Mouse (Mus musculus) midbrain, embryonic 12.5 days (tissue): ENCODE results near the gene Creg2. TPM values are rescaled to one million over a fixed set of nuclear protein-coding genes. Genes with fewer than 3 reads are reported as not detected.
"Not testable (repeated sequence)": the region's sequence is repeated elsewhere in the genome, so short reads cannot be mapped to it uniquely, and the experiment has no call there.

ENCODE experiments used
- ATAC-seq: fragments of 200-750 bp; cut with Nextera tagmentation; 2 replicates; pipeline ENCODE4 v1.8.0; 2017; ENCODE audit warnings: low read depth, moderate TSS enrichment, moderate library complexity; ENCODE audit not compliant: low FRiP score
- H3K27ac ChIP-seq: fragments of 300-500 bp; sonication (generic); replicated peaks from 2 replicates; pipeline ENCODE4 v1.5.1; 2016; ENCODE audit warnings: mild to moderate bottlenecking
- H3K27me3 ChIP-seq: fragments of 300-500 bp; sonication (generic); 2 replicates; pipeline ENCODE4 v1.6.1; 2016; ENCODE audit warnings: mild to moderate bottlenecking
- H3K36me3 ChIP-seq: fragments of 300-500 bp; sonication (generic); 2 replicates; pipeline ENCODE4 v1.6.1; 2016
- H3K4me1 ChIP-seq: fragments of 300-500 bp; sonication (generic); 2 replicates; pipeline ENCODE4 v1.6.1; 2016
- H3K4me2 ChIP-seq: fragments of 300-500 bp; sonication (generic); replicated peaks from 2 replicates; pipeline ENCODE4 v1.6.1; 2016; ENCODE audit warnings: mild to moderate bottlenecking, moderate library complexity
- H3K4me3 ChIP-seq: fragments of 300-500 bp; sonication (generic); 2 replicates; pipeline ENCODE4 v1.5.1; 2016; ENCODE audit warnings: mild to moderate bottlenecking
- H3K9ac ChIP-seq: fragments of 300-500 bp; sonication (generic); replicated peaks from 2 replicates; pipeline ENCODE4 v1.6.1; 2016; ENCODE audit warnings: mild to moderate bottlenecking, moderate library complexity
- H3K9me3 ChIP-seq: fragments of 300-500 bp; sonication (generic); 2 replicates; pipeline ENCODE4 v1.6.1; 2016; ENCODE audit warnings: mild to moderate bottlenecking
- WGBS: fragments of 180-500 bp; shearing (Covaris S2); methylation state at CpG from one replicate; pipeline ENCODE4 v1.1.7; 2016; 5-methylcytosine and 5-hydroxymethylcytosine counted together
- polyA plus RNA-seq: library from polyadenylated mRNA; unstranded; fragments of >200 nt; fragmentation: Nextera tagmentation; extraction: Ambion mirVana; gene quantifications from 2 replicates; pipeline ENCODE4 v1.2.1, GENCODE M21; 2016

Gene Creg2
- polyA plus RNA-seq, 1 experiment from 2014 or later, result 2.1 TPM

GRCm38 (mm10) chr1:39618524-39618923, 32.8 kb downstream of the Creg2 start:
- Histone ChIP-seq H3K9me3 (no peaks in the 10 kb centered on the region), H3K4me2 (no peak overlapping the region), H3K9ac (no peak overlapping the region), H3K27me3 (no peaks in the 10 kb centered on the region), H3K36me3 (no peaks in the 10 kb centered on the region), H3K4me1 (no peaks in the 10 kb centered on the region), H3K4me3 (no peak overlapping the region), H3K27ac (no peak overlapping the region)
- WGBS, result 37% methylated on average over 8 of the region's 8 CpGs
- no peak for ATAC-seq

GRCm38 (mm10) chr1:39615526-39615925, 35.7 kb downstream of the Creg2 start:
- H3K27ac ChIP-seq, result no peak overlapping the region
- H3K4me3 ChIP-seq, result no peak overlapping the region
- H3K4me2 ChIP-seq, result no peak overlapping the region
- WGBS, result 76% methylated on average over 6 of the region's 6 CpGs
- ATAC-seq, result no peak
- H3K9ac ChIP-seq, result no peak overlapping the region
- no peaks in the 10 kb centered on the region for H3K36me3 ChIP-seq
- H3K27me3 ChIP-seq, result no peaks in the 10 kb centered on the region
- 0 out of 2 replicates have a peak, but pooled peaks cover 2% of the 10 kb centered on the region for H3K4me1 ChIP-seq
- no peaks in the 10 kb centered on the region for H3K9me3 ChIP-seq

DNA sequence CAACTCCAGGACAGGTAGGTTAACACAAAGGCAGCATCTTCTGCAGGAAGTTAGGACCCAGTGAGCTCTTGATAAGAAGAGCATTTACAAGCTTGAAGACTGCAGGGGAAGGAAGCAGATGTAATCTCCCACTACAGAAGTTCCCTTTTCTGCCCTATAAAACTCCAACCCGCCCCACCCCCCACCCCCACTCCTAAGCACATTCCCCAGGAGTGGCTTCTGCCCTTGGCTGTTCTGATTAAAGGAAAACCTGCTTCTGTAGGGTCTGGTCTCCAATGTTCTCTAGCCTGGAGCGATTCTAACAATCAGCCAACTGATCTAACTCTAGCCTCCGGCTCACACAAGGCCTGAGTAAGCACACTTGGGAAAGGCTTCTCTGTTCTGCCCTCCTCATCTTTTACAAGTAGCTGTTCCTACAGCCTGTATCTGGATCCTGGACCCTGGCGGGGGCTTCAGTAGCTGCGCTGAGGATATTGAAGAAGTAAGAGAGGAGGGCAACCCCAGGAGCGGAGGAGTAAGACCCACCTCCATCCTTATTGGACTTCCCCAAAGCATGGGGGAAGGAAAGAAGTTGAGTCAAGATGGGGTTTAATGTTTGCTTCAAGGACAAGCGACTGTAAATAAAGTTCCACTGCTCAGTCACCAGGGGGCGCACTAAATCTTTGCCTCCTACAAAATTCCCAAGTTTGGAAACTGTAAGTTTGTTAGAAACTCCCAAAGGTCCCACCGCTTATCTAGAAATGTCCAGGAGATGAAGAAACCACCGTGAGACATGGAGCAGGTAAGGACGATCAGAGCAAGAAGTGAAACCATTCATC, 36.6 kb downstream of the Creg2 start:
- 0 out of 2 replicates have a peak, but pooled peaks cover 2% of the 10 kb centered on the region for H3K4me1 ChIP-seq
- H3K27ac ChIP-seq, result no peak overlapping the region
- no peaks in the 10 kb centered on the region for H3K9me3 ChIP-seq
- 30% methylated on average over 11 of the region's 11 CpGs for WGBS
- H3K36me3 ChIP-seq, result no peaks in the 10 kb centered on the region
- H3K9ac ChIP-seq, result no peak overlapping the region
- ATAC-seq, result no peak
- no peaks in the 10 kb centered on the region for H3K27me3 ChIP-seq
- H3K4me3 ChIP-seq, result no peak overlapping the region
- no peak overlapping the region for H3K4me2 ChIP-seq

- Histone ChIP-seq H3K36me3 (no peaks in the 10 kb centered on the region), H3K4me2 (no peak overlapping the region), H3K4me3 (no peak overlapping the region), H3K27me3 (no peaks in the 10 kb centered on the region), H3K9me3 (no peaks in the 10 kb centered on the region), H3K27ac (no peak overlapping the region), H3K9ac (no peak overlapping the region), H3K4me1 (0 out of 2 replicates have a peak, but pooled peaks cover 2% of the 10 kb centered on the region)
- 87% methylated on average over 3 of the region's 3 CpGs for WGBS
- ATAC-seq, result no peak
These were observed 38.2 kb downstream of the Creg2 start for GRCm38 (mm10) chr1:39613061-39613460.

DNA sequence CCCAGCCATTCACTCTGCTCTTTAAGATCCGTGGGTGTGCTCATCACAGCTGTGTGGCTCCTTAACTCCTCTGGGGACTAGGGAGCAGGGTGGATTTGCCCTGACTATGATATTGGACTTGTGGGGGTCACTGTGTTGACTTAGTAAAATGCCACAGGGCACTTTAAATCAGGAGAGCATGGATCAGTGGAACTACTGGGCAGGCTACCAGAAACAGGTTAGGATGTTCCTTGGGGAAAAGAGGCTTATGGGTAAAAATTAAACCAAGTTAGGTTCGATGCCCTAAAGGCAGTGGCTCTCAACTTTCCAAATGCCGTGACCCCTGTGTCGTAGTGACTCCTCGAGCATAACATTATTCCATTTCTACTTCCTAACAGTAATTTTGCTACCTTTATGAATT, 38.8 kb downstream of the Creg2 start:
- no peaks in the 10 kb centered on the region for H3K9me3 ChIP-seq
- no peak overlapping the region for H3K27ac ChIP-seq
- no peak overlapping the region for H3K4me3 ChIP-seq
- H3K4me2 ChIP-seq, result no peak overlapping the region
- H3K4me1 ChIP-seq, result 0 out of 2 replicates have a peak, but pooled peaks cover 2% of the 10 kb centered on the region
- 76% methylated on average over 5 of the region's 5 CpGs for WGBS
- no peak for ATAC-seq
- H3K9ac ChIP-seq, result no peak overlapping the region
- H3K27me3 ChIP-seq, result no peaks in the 10 kb centered on the region
- no peaks in the 10 kb centered on the region for H3K36me3 ChIP-seq

DNA sequence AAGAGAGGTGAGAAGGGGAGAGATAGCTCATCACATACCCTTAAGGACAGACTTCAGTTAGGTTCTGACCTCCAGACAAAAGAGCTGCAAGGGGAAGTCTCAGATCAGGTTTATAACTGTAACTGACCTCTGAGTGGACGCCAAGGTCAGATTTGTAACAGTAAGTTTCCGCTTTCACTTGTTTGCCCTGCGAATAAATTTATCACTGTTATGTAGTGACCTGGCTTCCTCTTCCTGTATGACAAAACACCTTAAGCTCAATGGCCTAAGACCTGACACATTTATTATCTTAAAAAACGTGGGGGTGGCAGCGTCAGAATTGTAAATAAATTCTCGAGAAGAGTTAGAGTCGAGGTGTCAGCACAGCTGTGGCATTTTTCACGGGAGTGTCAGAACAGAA, 42.7 kb downstream of the Creg2 start:
- Histone ChIP-seq H3K9me3 (no peaks in the 10 kb centered on the region), H3K4me1 (0 out of 2 replicates have a peak, but pooled peaks cover 2% of the 10 kb centered on the region), H3K4me2 (no peak overlapping the region), H3K4me3 (no peak overlapping the region), H3K27me3 (no peaks in the 10 kb centered on the region), H3K36me3 (no peaks in the 10 kb centered on the region), H3K9ac (no peak overlapping the region), H3K27ac (no peak overlapping the region)
- WGBS, result 78% methylated on average over 8 of the region's 8 CpGs
- ATAC-seq, result no peak

- H3K27me3 ChIP-seq, result no peaks in the 10 kb centered on the region
- ATAC-seq, result no peak
- no peak overlapping the region for H3K27ac ChIP-seq
- H3K4me1 ChIP-seq, result no peaks in the 10 kb centered on the region
- H3K4me3 ChIP-seq, result no peak overlapping the region
- no peaks in the 10 kb centered on the region for H3K9me3 ChIP-seq
- H3K9ac ChIP-seq, result no peak overlapping the region
- no peak overlapping the region for H3K4me2 ChIP-seq
- no peaks in the 10 kb centered on the region for H3K36me3 ChIP-seq
- WGBS, result 96% methylated on average over 3 of the region's 3 CpGs
These were observed 48.8 kb downstream of the Creg2 start for GRCm38 (mm10) chr1:39602477-39602876.

GRCm38 (mm10) chr1:39598726-39599125, 52.5 kb downstream of the Creg2 start:
- no peaks in the 10 kb centered on the region for H3K27me3 ChIP-seq
- H3K9ac ChIP-seq, result no peak overlapping the region
- no peaks in the 10 kb centered on the region for H3K9me3 ChIP-seq
- H3K4me2 ChIP-seq, result no peak overlapping the region
- H3K36me3 ChIP-seq, result no peaks in the 10 kb centered on the region
- H3K4me3 ChIP-seq, result no peak overlapping the region
- H3K4me1 ChIP-seq, result no peaks in the 10 kb centered on the region
- WGBS, result 79% methylated on average over 11 of the region's 11 CpGs
- ATAC-seq, result no peak
- H3K27ac ChIP-seq, result no peak overlapping the region

- H3K4me3 ChIP-seq, H3K4me1 ChIP-seq, ATAC-seq, H3K9ac ChIP-seq, H3K9me3 ChIP-seq, H3K27me3 ChIP-seq, H3K4me2 ChIP-seq, H3K36me3 ChIP-seq, H3K27ac ChIP-seq: not testable (repeated sequence)
- WGBS, result 92% methylated on average over 9 of the region's 9 CpGs
These were observed 54.1 kb downstream of the Creg2 start for GRCm38 (mm10) chr1:39597135-39597534.

DNA sequence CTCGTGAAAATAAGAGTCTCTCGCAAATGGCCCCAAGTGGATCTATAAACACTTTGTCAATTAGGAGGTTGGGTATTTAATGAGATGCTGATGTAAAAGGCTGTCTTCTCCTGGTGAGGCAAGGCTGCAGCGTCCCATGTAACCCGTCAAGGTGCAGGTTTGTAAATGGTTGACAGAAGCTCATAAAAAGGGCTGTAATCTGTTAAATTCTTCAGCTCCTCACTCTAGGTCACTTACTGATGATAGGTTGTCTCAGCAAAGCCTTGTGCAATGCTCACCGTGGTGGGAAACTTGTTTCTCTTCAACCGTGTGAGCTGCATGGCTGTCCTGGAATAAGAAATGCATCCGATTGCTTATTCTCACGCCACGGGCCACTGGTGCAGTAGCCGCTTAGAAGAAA, 57.4 kb downstream of the Creg2 start:
- Histone ChIP-seq H3K27me3 (no peaks in the 10 kb centered on the region), H3K9me3 (no peaks in the 10 kb centered on the region), H3K9ac (no peak overlapping the region), H3K4me3 (no peak overlapping the region), H3K4me2 (no peak overlapping the region), H3K4me1 (no peaks in the 10 kb centered on the region), H3K27ac (no peak overlapping the region), H3K36me3 (no peaks in the 10 kb centered on the region)
- no peak for ATAC-seq
- WGBS, result 88% methylated on average over 10 of the region's 10 CpGs

- H3K4me3 ChIP-seq, result no peak overlapping the region
- no peaks in the 10 kb centered on the region for H3K36me3 ChIP-seq
- no peaks in the 10 kb centered on the region for H3K4me1 ChIP-seq
- H3K27ac ChIP-seq, result no peak overlapping the region
- no peak for ATAC-seq
- no peak overlapping the region for H3K9ac ChIP-seq
- H3K4me2 ChIP-seq, result no peak overlapping the region
- 82% methylated on average over 4 of the region's 4 CpGs for WGBS
- H3K27me3 ChIP-seq, result no peaks in the 10 kb centered on the region
- H3K9me3 ChIP-seq, result no peaks in the 10 kb centered on the region
These were observed 59.2 kb downstream of the Creg2 start for GRCm38 (mm10) chr1:39592090-39592489.

DNA sequence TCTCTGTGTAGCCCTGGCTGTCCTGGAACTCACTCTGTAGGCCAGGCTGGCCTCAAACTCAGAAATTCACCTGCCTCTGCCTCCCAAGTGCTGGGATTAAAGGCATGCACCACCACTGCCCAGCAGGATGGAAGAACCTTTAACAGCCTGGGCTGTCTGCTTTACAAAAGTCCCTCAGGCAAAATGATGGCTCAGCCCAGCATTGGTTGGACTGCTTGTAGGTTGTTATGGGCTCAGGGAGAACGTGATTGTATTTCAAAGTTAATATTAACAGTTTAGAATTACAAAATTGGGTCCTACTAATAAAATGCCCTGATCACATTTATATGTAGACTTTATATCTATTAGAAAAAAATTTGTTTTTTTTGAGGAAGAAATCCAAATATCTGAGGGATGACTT, 59.7 kb downstream of the Creg2 start:
- WGBS, result 72% methylated on average over 1 of the region's 1 CpGs

GRCm38 (mm10) chr1:39590193-39590592, 61.1 kb downstream of the Creg2 start:
- H3K36me3 ChIP-seq, result no peaks in the 10 kb centered on the region
- H3K27ac ChIP-seq, result no peak overlapping the region
- no peak overlapping the region for H3K4me2 ChIP-seq
- H3K4me1 ChIP-seq, result no peaks in the 10 kb centered on the region
- ATAC-seq, result no peak
- H3K9ac ChIP-seq, result no peak overlapping the region
- H3K9me3 ChIP-seq, result no peaks in the 10 kb centered on the region
- no peaks in the 10 kb centered on the region for H3K27me3 ChIP-seq
- no peak overlapping the region for H3K4me3 ChIP-seq
- 92% methylated on average over 5 of the region's 5 CpGs for WGBS

More for the DNA sequence above, 59.7 kb downstream of the Creg2 start:
- H3K9me3 ChIP-seq, H3K4me3 ChIP-seq, H3K4me2 ChIP-seq, H3K27me3 ChIP-seq, H3K27ac ChIP-seq, ATAC-seq, H3K36me3 ChIP-seq, H3K9ac ChIP-seq, H3K4me1 ChIP-seq: not testable (repeated sequence)
